Mouse (Mus musculus) C2C12 (cell line): Measurements from ENCODE around the gene H2-Ab1.

ENCODE experiments used
- FOSL1 ChIP-seq: IDR thresholded peaks from one replicate; pipeline ENCODE4 v1.8.0; 2011; ENCODE audit warnings: mild to moderate bottlenecking, low read length; ENCODE audit not compliant: poor library complexity, insufficient read depth, severe bottlenecking
- MYOD1 ChIP-seq: IDR thresholded peaks from one replicate; pipeline ENCODE4 v1.6.1; 2011; ENCODE audit warnings: low read depth; ENCODE audit not compliant: control insufficient read depth, insufficient read length
- USF1 ChIP-seq: IDR thresholded peaks from one replicate; pipeline ENCODE4 v1.6.1; 2011; ENCODE audit warnings: low read depth, mild to moderate bottlenecking, control low read depth, moderate library complexity

GRCm38 (mm10) chr17:34285848-34286247, 28.4 kb downstream of the H2-Ab1 start:
- TF ChIP-seq USF1 (no peak), MYOD1 (no peak), FOSL1 (no peak)
